In genomic region chr11:64134571-64135307, GRCm38 (mm10) we compare ENCODE assay signal across 20 mouse cellular contexts. TPM values are rescaled to one million over a fixed set of nuclear protein-coding genes. Genes with fewer than 3 reads are reported as not detected.
DNase-seq lines count a peak whose midpoint lies in the region; ATAC-seq lines count a peak whose summit lies in the region.
"Had no signal": no experiment of that assay in that cellular context is flagged by ENCODE, and none has a peak within 500 bp of the region (broad histone marks: within the 10 kb centered on the region; RNA-seq: fewer than 3 reads in every experiment).

No protein-coding gene starts in this region.

- no peak overlapping the region for H3K9ac ChIP-seq in midbrain, embryonic 14.5 days (replicated peaks; ENCODE audit: low read length)
- H3K9ac ChIP-seq: heart, embryonic 15.5 days; hindbrain, embryonic 14.5 days had no signal

- no peaks in the 10 kb centered on the region for H3K36me3 ChIP-seq in midbrain, embryonic 10.5 days
- H3K36me3 ChIP-seq in midbrain, embryonic 14.5 days (ENCODE audit: control insufficient read depth, insufficient read depth, low read length) = no peaks in the 10 kb centered on the region
- H3K36me3 ChIP-seq: embryonic facial prominence, embryonic 10.5 days; heart, embryonic 15.5 days; hindbrain, embryonic 10.5 days had no signal

- H3K27me3 ChIP-seq in midbrain, embryonic 10.5 days (ENCODE audit: low read depth, poor library complexity, severe bottlenecking) = no peaks in the 10 kb centered on the region
- H3K27me3 ChIP-seq in midbrain, embryonic 14.5 days (ENCODE audit: control insufficient read depth, insufficient read depth, low read length) = no peaks in the 10 kb centered on the region

- no peak overlapping the region for H3K4me3 ChIP-seq in midbrain, embryonic 10.5 days
- H3K4me3 ChIP-seq in midbrain, embryonic 14.5 days (replicated peaks; ENCODE audit: low read depth, low read length) = no peak overlapping the region
- H3K4me3 ChIP-seq: embryonic facial prominence, embryonic 10.5 days; heart, adult 2 months; heart, embryonic 15.5 days; hindbrain, embryonic 10.5 days had no signal

- peak overlapping the region; percentile 23; the same call in 1 of the 2 replicates for H3K4me2 ChIP-seq in midbrain, embryonic 14.5 days (ENCODE audit: low read length)
- H3K4me2 ChIP-seq: heart, embryonic 11.5 days; heart, embryonic 15.5 days; hindbrain, embryonic 14.5 days had no signal

- H3K4me1 ChIP-seq in midbrain, embryonic 10.5 days = peaks cover 33% of the 10 kb centered on the region
- peaks cover 15% of the 10 kb centered on the region; the same call in 1 of the 2 replicates for H3K4me1 ChIP-seq in midbrain, embryonic 14.5 days (ENCODE audit: control insufficient read depth, insufficient read depth, low read length)
- H3K4me1 ChIP-seq: embryonic facial prominence, embryonic 10.5 days; heart, embryonic 15.5 days had no signal

- no peaks in the 10 kb centered on the region for H3K9me3 ChIP-seq in midbrain, embryonic 10.5 days (replicated peaks)
- H3K9me3 ChIP-seq in midbrain, embryonic 14.5 days (ENCODE audit: control insufficient read depth, low read length) = no peaks in the 10 kb centered on the region
- H3K9me3 ChIP-seq: embryonic facial prominence, embryonic 10.5 days; heart, embryonic 15.5 days; hindbrain, embryonic 10.5 days had no signal

- peak; percentile 16 for DNase-seq in embryo, embryonic 11 days
- no peak for DNase-seq in embryo, embryonic 9.5 days (ENCODE audit: extremely low spot score)
- DNase-seq in midbrain, embryonic 10.5 days (ENCODE audit: low spot score) = peak; percentile 73
- peak; percentile 79 for DNase-seq in midbrain, embryonic 14.5 days
- DNase-seq in right cerebral cortex, postnatal 10 days (ENCODE audit: low spot score in 2 of 2) = no peak
- no peak for DNase-seq in cerebellum, adult 18-20 months
- no peak for DNase-seq in T-cell, adult 2 months (ENCODE audit: low spot score)
- DNase-seq: adrenal gland, postnatal 14 days; cerebellum, adult 2 months; cerebellum, postnatal 10 days; gastrocnemius, postnatal 10 days; heart, adult 2 months; heart, postnatal 14 days had no signal

- ATAC-seq in midbrain, embryonic 14.5 days (ENCODE audit: low FRiP score, low TSS enrichment) = peak; percentile 68
- ATAC-seq: activated CD4-positive, CD25-positive, alpha-beta regulatory T cell, adult 4 months; forebrain, embryonic 14.5 days had no signal

- peak overlapping the region; percentile 84 for H3K27ac ChIP-seq in midbrain, embryonic 10.5 days (replicated peaks)
- peak overlapping the region; percentile 70 for H3K27ac ChIP-seq in midbrain, embryonic 14.5 days (replicated peaks; ENCODE audit: low read depth, low read length)
- H3K27ac ChIP-seq: embryonic facial prominence, embryonic 10.5 days; heart, adult 2 months; heart, embryonic 15.5 days; hindbrain, embryonic 10.5 days; hindbrain, embryonic 14.5 days had no signal

- WGBS in midbrain, embryonic 10.5 days = 62% methylated on average over 15 of the region's 15 CpGs
- 18% methylated on average over 15 of the region's 15 CpGs for WGBS in midbrain, embryonic 14.5 days

RNA-seq across cellular contexts. Expression of gene Cox10, which starts 55.5 kb away (rescaled TPM):
- 29.6 and 35.6 TPM in 2 replicates for polyA plus RNA-seq in midbrain, embryonic 10.5 days (2016; fragmentation: Nextera tagmentation; extraction: Ambion mirVana)
- 24.3 and 26.8 TPM in 2 replicates for polyA plus RNA-seq in midbrain, embryonic 14.5 days (2014; fragmentation: Nextera tagmentation; extraction: Ambion mirVana)

Comparison
In these comparisons a context has a peak if more than half of its experiments do, and no peak if none do; other contexts are left out.
1. DNase-seq: peak in embryo, embryonic 11 days (single experiment), midbrain, embryonic 10.5 days (single experiment) and midbrain, embryonic 14.5 days (single experiment); none in embryo, embryonic 9.5 days (single experiment), right cerebral cortex, postnatal 10 days (0 of 2), cerebellum, adult 18-20 months (0 of 2) and T-cell, adult 2 months (single experiment).